In the genomic region with DNA sequence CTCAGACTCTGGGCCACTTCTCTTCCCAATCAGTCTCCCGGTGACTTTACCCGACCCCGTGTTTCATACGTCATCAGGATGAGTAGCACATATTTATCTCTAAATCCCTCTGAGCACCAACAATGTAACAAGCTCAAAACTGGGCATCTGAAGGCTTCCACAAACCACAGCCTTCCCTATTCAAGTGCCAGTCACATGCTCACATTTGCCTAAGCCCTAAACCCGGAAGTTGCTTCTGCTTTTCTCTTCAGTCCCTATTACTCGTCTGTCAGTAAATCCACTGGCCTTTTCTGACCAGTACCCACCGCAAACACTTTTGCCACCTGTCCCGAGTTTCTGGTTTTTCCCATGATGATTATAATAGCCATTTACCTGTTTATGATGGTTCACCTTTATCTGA, we compare ENCODE assay signal across 8 mouse cellular contexts. TPM values are rescaled to one million over a fixed set of nuclear protein-coding genes. Genes with fewer than 3 reads are reported as not detected.
DNase-seq lines count a peak whose midpoint lies in the region; ATAC-seq and TF ChIP-seq lines count a peak whose summit lies in the region.

No protein-coding gene starts in this region.

- no peak overlapping the region for H3K9ac ChIP-seq in forebrain, embryonic 13.5 days

- no peaks in the 10 kb centered on the region for H3K27me3 ChIP-seq in cerebellum, adult 2 months (ENCODE audit: control insufficient read depth, insufficient read depth, low read length)
- no peaks in the 10 kb centered on the region for H3K27me3 ChIP-seq in embryonic facial prominence, embryonic 10.5 days (replicated peaks; ENCODE audit: low read depth, poor library complexity, severe bottlenecking)
- no peaks in the 10 kb centered on the region for H3K27me3 ChIP-seq in forebrain, embryonic 13.5 days

- WGBS in cerebellum, adult 2 months = 85% methylated on average over 8 of the region's 8 CpGs
- 92% methylated on average over 8 of the region's 8 CpGs for WGBS in embryonic facial prominence, embryonic 10.5 days
- 90% methylated on average over 8 of the region's 8 CpGs for WGBS in forebrain, embryonic 13.5 days

- H3K4me3 ChIP-seq in cerebellum, adult 2 months (replicated peaks; ENCODE audit: insufficient read depth, low read depth, low read length) = no peak overlapping the region
- H3K4me3 ChIP-seq in embryonic facial prominence, embryonic 10.5 days = 0 out of 2 replicates have a peak overlapping the region, but pooled peaks have one; percentile 79
- no peak overlapping the region for H3K4me3 ChIP-seq in forebrain, embryonic 13.5 days

- no peaks in the 10 kb centered on the region for H3K9me3 ChIP-seq in embryonic facial prominence, embryonic 10.5 days
- no peaks in the 10 kb centered on the region for H3K9me3 ChIP-seq in forebrain, embryonic 13.5 days (replicated peaks)

- peaks cover 10% of the 10 kb centered on the region; the same call in 1 of the 2 replicates for H3K4me1 ChIP-seq in cerebellum, adult 2 months (ENCODE audit: control insufficient read depth, insufficient read depth, low read length)
- peaks cover 18% of the 10 kb centered on the region for H3K4me1 ChIP-seq in embryonic facial prominence, embryonic 10.5 days
- H3K4me1 ChIP-seq in forebrain, embryonic 13.5 days = peaks cover 20% of the 10 kb centered on the region

- H3K4me2 ChIP-seq in forebrain, embryonic 13.5 days = no peak overlapping the region

- H3K36me3 ChIP-seq in embryonic facial prominence, embryonic 10.5 days (replicated peaks) = peaks cover 42% of the 10 kb centered on the region
- H3K36me3 ChIP-seq in forebrain, embryonic 13.5 days (ENCODE audit: poor library complexity, severe bottlenecking) = peaks cover 21% of the 10 kb centered on the region

- peak overlapping the region; percentile 66; the same call in 1 of the 2 replicates for H3K27ac ChIP-seq in cerebellum, adult 2 months (ENCODE audit: insufficient read depth, low read length)
- H3K27ac ChIP-seq in embryonic facial prominence, embryonic 10.5 days (replicated peaks) = no peak overlapping the region
- no peak overlapping the region for H3K27ac ChIP-seq in forebrain, embryonic 13.5 days

- no peak for TF ChIP-seq POLR2A in cerebellum, adult 2 months (IDR thresholded peaks at IDR 0.05; ENCODE audit: borderline replicate concordance, insufficient read depth, low read length)

- no peak for DNase-seq in cerebellum, adult 2 months
- DNase-seq in cerebellum, adult 8-10 months = no peak
- DNase-seq in layer of hippocampus, adult 9-11 months = peak; percentile 36
- no peak for DNase-seq in layer of hippocampus, postnatal 14 days (ENCODE audit: low spot score in 2 of 2)
- no peak for DNase-seq in embryonic facial prominence, embryonic 10.5 days (ENCODE audit: low spot score)
- peak; percentile 18 for DNase-seq in lung, postnatal 25 days (ENCODE audit: low spot score)
- DNase-seq in embryo, embryonic 9.5 days (ENCODE audit: extremely low spot score) = no peak

- ATAC-seq in forebrain, embryonic 13.5 days = no peak

- no peak for TF ChIP-seq CTCF in cerebellum, adult 2 months (IDR thresholded peaks at IDR 0.05; ENCODE audit: borderline replicate concordance, insufficient read depth, low read depth, low read length)

RNA-seq across cellular contexts. Expression of a gene that starts 1.8 kb away (rescaled TPM):
- polyA plus RNA-seq in cerebellum, adult 2 months (2012; rRNA removed) = 92.8 and 96.7 TPM in 2 replicates
- 10 to 100 TPM; 24.0 to 27.4 TPM for total RNA-seq in layer of hippocampus, postnatal 14 days (2021)
- polyA plus RNA-seq in embryonic facial prominence, embryonic 10.5 days (2016; fragmentation: Nextera tagmentation; extraction: Ambion mirVana) = 46.5 and 52.5 TPM in 2 replicates
- polyA plus RNA-seq in forebrain, embryonic 13.5 days (2015; fragmentation: Nextera tagmentation; extraction: Ambion mirVana) = 49.8 and 51.4 TPM in 2 replicates

RNA-seq across cellular contexts. Expression of a gene that starts 1.9 kb away (rescaled TPM):
- polyA plus RNA-seq in cerebellum, adult 2 months (2012; rRNA removed) = 23.2 and 23.7 TPM in 2 replicates
- 10 to 100 TPM; 13.5 to 15.6 TPM for total RNA-seq in layer of hippocampus, postnatal 14 days (2021)
- polyA plus RNA-seq in embryonic facial prominence, embryonic 10.5 days (2016; fragmentation: Nextera tagmentation; extraction: Ambion mirVana) = 27.4 and 29.5 TPM in 2 replicates
- polyA plus RNA-seq in forebrain, embryonic 13.5 days (2015; fragmentation: Nextera tagmentation; extraction: Ambion mirVana) = 19.1 and 19.2 TPM in 2 replicates

RNA-seq across cellular contexts. Expression of a gene that starts 42.5 kb away (rescaled TPM):
- 8.3 and 8.7 TPM in 2 replicates for polyA plus RNA-seq in cerebellum, adult 2 months (2012; rRNA removed)
- total RNA-seq in layer of hippocampus, postnatal 14 days (2021) = 10 to 100 TPM in 1 of 2 experiments, 1 to 10 TPM in 1; 9.9 to 10.6 TPM
- polyA plus RNA-seq in embryonic facial prominence, embryonic 10.5 days (2016; fragmentation: Nextera tagmentation; extraction: Ambion mirVana) = 18.8 and 22.7 TPM in 2 replicates
- 17.6 and 19.0 TPM in 2 replicates for polyA plus RNA-seq in forebrain, embryonic 13.5 days (2015; fragmentation: Nextera tagmentation; extraction: Ambion mirVana)

RNA-seq across cellular contexts. Expression of a gene that starts 51.9 kb away (rescaled TPM):
- 0.16 and 0.40 TPM in 2 replicates for polyA plus RNA-seq in cerebellum, adult 2 months (2012; rRNA removed)
- total RNA-seq in layer of hippocampus, postnatal 14 days (2021) = under 1 TPM; 0.69 to 0.71 TPM
- polyA plus RNA-seq in embryonic facial prominence, embryonic 10.5 days (2016; fragmentation: Nextera tagmentation; extraction: Ambion mirVana) = 0.10 and 0.15 TPM in 2 replicates
- 0.25 and 0.45 TPM in 2 replicates for polyA plus RNA-seq in forebrain, embryonic 13.5 days (2015; fragmentation: Nextera tagmentation; extraction: Ambion mirVana)

Comparison
In these comparisons a context has a peak if more than half of its experiments do, and no peak if none do; other contexts are left out.
1. DNase-seq: peak in layer of hippocampus, adult 9-11 months (single experiment) and lung, postnatal 25 days (single experiment); none in cerebellum, adult 2 months (0 of 2), cerebellum, adult 8-10 months (single experiment), layer of hippocampus, postnatal 14 days (0 of 2), embryonic facial prominence, embryonic 10.5 days (single experiment) and embryo, embryonic 9.5 days (single experiment).